Mouse (Mus musculus): ENCODE data around the gene Rnase11. TPM values are rescaled to one million over a fixed set of nuclear protein-coding genes. Genes with fewer than 3 reads are reported as not detected.
"Not testable (repeated sequence)": the region's sequence is repeated elsewhere in the genome, so short reads cannot be mapped to it uniquely, and the experiment has no call there.

The Rnase11 gene
- total RNA-seq, 2 experiments from 2014 or later = not detected

DNA sequence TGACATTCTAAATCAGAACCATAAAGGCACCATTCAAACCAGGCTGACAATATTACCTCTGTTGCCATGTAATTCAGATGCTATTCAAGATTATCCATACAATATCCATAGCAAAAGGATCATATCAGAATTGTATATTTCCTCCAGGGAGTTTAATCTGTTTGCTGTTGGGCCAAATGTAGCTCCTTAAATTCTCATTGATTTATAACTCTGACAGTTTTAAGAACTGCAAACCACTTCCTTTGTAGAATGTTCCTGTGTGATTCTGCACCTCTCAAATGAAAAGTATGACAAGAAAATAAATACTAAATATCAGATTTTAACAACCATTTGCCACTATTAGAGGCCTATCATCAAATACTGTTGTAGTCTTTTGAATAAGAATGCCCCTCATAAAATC is 34.2 kb downstream of the Rnase11 start:
- no peak for DNase-seq (ENCODE audit: low spot score in 2 of 2)

DNA sequence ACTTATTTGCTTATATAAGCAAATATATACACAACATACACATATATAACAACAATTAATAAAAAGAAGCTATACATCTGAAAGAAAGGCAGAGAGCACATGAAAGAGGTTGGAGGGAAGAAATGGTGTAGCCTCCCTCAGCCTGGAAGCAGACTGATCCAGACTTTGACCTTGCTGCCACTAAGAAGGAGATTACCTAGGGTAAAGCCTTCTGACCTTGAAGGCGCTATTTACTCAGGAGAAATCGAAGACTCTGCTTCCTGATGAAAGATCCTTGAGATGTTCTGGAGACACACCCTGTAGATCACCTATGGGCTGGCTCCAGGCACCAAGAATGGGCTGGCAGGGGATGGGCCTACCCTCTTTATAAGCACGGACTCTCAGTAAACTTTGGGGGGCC is 35.2 kb downstream of the Rnase11 start:
- DNase-seq (ENCODE audit: low spot score in 2 of 2) = not testable (repeated sequence)

DNA sequence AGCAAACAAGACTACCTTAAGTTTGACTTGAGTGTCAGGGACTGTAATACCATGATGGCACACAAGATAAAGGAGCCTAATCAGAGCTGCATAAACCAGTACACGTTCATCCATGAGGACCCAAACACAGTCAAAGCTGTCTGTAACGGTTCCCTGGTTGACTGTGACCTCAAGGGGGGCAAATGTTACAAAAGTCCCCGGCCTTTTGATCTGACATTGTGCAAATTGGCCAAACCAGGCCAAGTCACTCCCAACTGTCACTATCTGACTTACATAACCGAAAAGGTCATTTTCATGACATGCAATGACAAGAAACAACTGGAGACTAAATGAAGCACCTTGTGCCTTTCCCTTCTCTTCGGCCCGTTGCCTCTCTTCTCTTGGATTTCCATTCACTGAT is 40.4 kb downstream of the Rnase11 start:
- DNase-seq (ENCODE audit: low spot score in 2 of 2) = no peak

DNA sequence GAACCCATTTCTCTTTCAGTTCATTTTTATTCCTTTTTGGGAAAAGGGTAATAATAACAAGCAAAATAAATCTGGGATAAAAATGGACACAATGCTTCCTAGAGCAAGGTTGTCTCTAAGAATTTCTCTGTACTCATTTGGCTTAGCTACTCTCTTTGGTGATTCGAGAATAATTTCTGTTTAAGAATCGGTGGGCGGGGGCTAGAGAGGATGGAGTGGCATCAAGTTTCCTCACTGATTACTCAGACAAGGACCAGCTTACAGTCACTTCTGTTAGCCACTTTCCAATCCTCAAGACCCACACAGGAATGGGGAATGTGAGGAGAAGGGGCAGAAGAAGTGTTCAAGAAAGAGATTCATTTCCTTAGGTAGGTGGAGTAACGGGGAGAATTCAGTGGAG is 41.2 kb downstream of the Rnase11 start:
- no peak for DNase-seq (ENCODE audit: low spot score in 2 of 2)

- DNase-seq (ENCODE audit: low spot score in 2 of 2) = peak in 1 of 2 experiments; percentile 34
Measured at GRCm38 (mm10) chr14:51007914-51008713, 41.8 kb downstream of the Rnase11 start.

GRCm38 (mm10) chr14:51007152-51007801 is 42.7 kb downstream of the Rnase11 start, which contains the start of gene Rnase10:
Gene Rnase10, plus strand, starts transcription at chr14:51007751.
- no peak for DNase-seq (ENCODE audit: low spot score in 2 of 2)

Other genes starting within 250 kb of the Rnase11 start
- gene Ccnb1ip1, start 242.4 kb downstream of the Rnase11 start, total RNA-seq (2021) = not detected
- gene Parp2, start 242.3 kb downstream of the Rnase11 start, total RNA-seq (2021) = 10 to 100 TPM; 48.2 to 57.3 TPM
- 10 to 100 TPM; 19.1 to 20.6 TPM for gene Tep1, start 179.6 kb downstream of the Rnase11 start, total RNA-seq (2021)
- gene Klhl33, start 152.7 kb downstream of the Rnase11 start, total RNA-seq (2021) = 1 to 10 TPM; 1.4 to 1.7 TPM
- 10 to 100 TPM; 62.9 to 66.0 TPM for gene Osgep, start 125.3 kb downstream of the Rnase11 start, total RNA-seq (2021)
- 100 to 1,000 TPM; 100 to 106 TPM for gene Apex1, start 125.2 kb downstream of the Rnase11 start, total RNA-seq (2021)
- 10 to 100 TPM; 49.5 to 57.8 TPM for gene Pip4p1, start 119.3 kb downstream of the Rnase11 start, total RNA-seq (2021)
- 10 to 100 TPM; 36.8 to 39.4 TPM for gene Pnp, start 119.1 kb downstream of the Rnase11 start, total RNA-seq (2021)
- gene Gm49342, start 105.6 kb downstream of the Rnase11 start, total RNA-seq (2021) = 10 to 100 TPM; 28.1 to 33.3 TPM
- gene Pnp2, start 94.2 kb downstream of the Rnase11 start, total RNA-seq (2021) = 1 to 10 TPM; 1.4 to 2.5 TPM
- gene Rnase10, start 42.4 kb downstream of the Rnase11 start, total RNA-seq (2021) = under 1 TPM in 1 of 2 experiments, not detected in 1; 0.25 TPM
- not detected for gene Rnase9, start 8.3 kb downstream of the Rnase11 start, total RNA-seq (2021)
- gene Rnase12, start 7.5 kb upstream of the Rnase11 start, total RNA-seq (2021) = under 1 TPM in 1 of 2 experiments, not detected in 1; 0.64 TPM
- not detected for gene Olfr750, start 24.3 kb upstream of the Rnase11 start, total RNA-seq (2021)
- 10 to 100 TPM; 59.1 to 73.4 TPM for gene Rnase4, start 40.9 kb upstream of the Rnase11 start, total RNA-seq (2021)
- gene Ang, start 41.0 kb upstream of the Rnase11 start, total RNA-seq (2021) = 10 to 100 TPM in 1 of 2 experiments, 1 to 10 TPM in 1; 9.9 to 10.7 TPM
- under 1 TPM in 1 of 2 experiments, not detected in 1; 0.28 TPM for gene Eddm3b, start 64.3 kb upstream of the Rnase11 start, total RNA-seq (2021)
- 1 to 10 TPM in 1 of 2 experiments, under 1 TPM in 1; 0.84 to 1.6 TPM for gene Rnase6, start 73.7 kb upstream of the Rnase11 start, total RNA-seq (2021)
- gene Rnase1, start 96.6 kb upstream of the Rnase11 start, total RNA-seq (2021) = 100 to 1,000 TPM in 1 of 2 experiments, not detected in 1; 401 TPM
- gene Rnase2b, start 112.1 kb upstream of the Rnase11 start, total RNA-seq (2021) = not detected
- gene Ang2, start 149.0 kb upstream of the Rnase11 start, total RNA-seq (2021) = not detected
- not detected for gene Ear14, start 153.2 kb upstream of the Rnase11 start, total RNA-seq (2021)
- not detected for gene Rnase2a, start 205.9 kb upstream of the Rnase11 start, total RNA-seq (2021)